Mouse (Mus musculus) midbrain, embryonic 12.5 days (tissue): ENCODE measurements around the gene Hspb2. TPM values are rescaled to one million over a fixed set of nuclear protein-coding genes. Genes with fewer than 3 reads are reported as not detected.

Experiments
- polyA plus RNA-seq: library from polyadenylated mRNA; unstranded; fragments of >200 nt; fragmentation: Nextera tagmentation; extraction: Ambion mirVana; gene quantifications from 2 replicates; pipeline ENCODE4 v1.2.1, GENCODE M21; 2016

Hspb2 gene
- polyA plus RNA-seq, 1 experiment from 2014 or later, result 0.48 TPM

Other genes starting within 250 kb of the Hspb2 start
- 97.4 and 102 TPM in 2 replicates for gene Pts, start 223.6 kb downstream of the Hspb2 start, polyA plus RNA-seq
- gene Il18, start 197.5 kb downstream of the Hspb2 start, polyA plus RNA-seq, result 21.9 and 29.2 TPM in 2 replicates
- 0.17 and 0.48 TPM in 2 replicates for gene Bco2, start 197.2 kb downstream of the Hspb2 start, polyA plus RNA-seq
- gene Tex12, start 191.0 kb downstream of the Hspb2 start, polyA plus RNA-seq, result 0.48 and 0.93 TPM in 2 replicates
- gene Sdhd, start 148.5 kb downstream of the Hspb2 start, polyA plus RNA-seq, result 209 and 224 TPM in 2 replicates
- gene Timm8b, start 148.4 kb downstream of the Hspb2 start, polyA plus RNA-seq, result 344 and 368 TPM in 2 replicates
- 5.3 and 7.0 TPM in 2 replicates for gene Pih1d2, start 135.0 kb downstream of the Hspb2 start, polyA plus RNA-seq
- gene Nkapd1, start 134.9 kb downstream of the Hspb2 start, polyA plus RNA-seq, result 27.7 and 28.0 TPM in 2 replicates
- gene Dlat, start 92.6 kb downstream of the Hspb2 start, polyA plus RNA-seq, result 45.8 and 51.1 TPM in 2 replicates
- 28.5 and 32.0 TPM in 2 replicates for gene Dixdc1, start 12.8 kb downstream of the Hspb2 start, polyA plus RNA-seq
- gene 2310030G06Rik, start 5.8 kb downstream of the Hspb2 start, polyA plus RNA-seq, result 0.42 and 0.56 TPM in 2 replicates
- gene Cryab, start 1.0 kb downstream of the Hspb2 start, polyA plus RNA-seq, result 6.0 and 7.5 TPM in 2 replicates
- 11.7 and 12.5 TPM in 2 replicates for gene Fdxacb1, start 15.9 kb upstream of the Hspb2 start, polyA plus RNA-seq
- 42.6 and 42.8 TPM in 2 replicates for gene Alg9, start 22.7 kb upstream of the Hspb2 start, polyA plus RNA-seq
- gene 1110032A03Rik, start 23.2 kb upstream of the Hspb2 start, polyA plus RNA-seq, result 37.6 and 42.0 TPM in 2 replicates
- 90.9 and 93.6 TPM in 2 replicates for gene Ppp2r1b, start 92.9 kb upstream of the Hspb2 start, polyA plus RNA-seq